ENCODE assay signal across 13 mouse cellular contexts in genomic region chr11:79527739-79528384, GRCm38 (mm10). TPM values are rescaled to one million over a fixed set of nuclear protein-coding genes. Genes with fewer than 3 reads are reported as not detected.
A peak's percentile ranks its signal among the peaks of the same experiment; 100 is the strongest.
DNase-seq lines count a peak whose midpoint lies in the region; ATAC-seq and TF ChIP-seq lines count a peak whose summit lies in the region.
"Had no signal": no experiment of that assay in that cellular context is flagged by ENCODE, and none has a peak within 500 bp of the region (broad histone marks: within the 10 kb centered on the region; RNA-seq: fewer than 3 reads in every experiment).

No protein-coding gene starts in this region.

- no peak overlapping the region for H3K9ac ChIP-seq in kidney, postnatal 0 days (ENCODE audit: low read depth, low read length)
- no peak overlapping the region for H3K9ac ChIP-seq in hindbrain, embryonic 12.5 days
- H3K9ac ChIP-seq: embryonic facial prominence, embryonic 15.5 days; midbrain, embryonic 12.5 days had no signal

- no peaks in the 10 kb centered on the region for H3K9me3 ChIP-seq in kidney, postnatal 0 days (replicated peaks; ENCODE audit: low read length)
- H3K9me3 ChIP-seq in hindbrain, embryonic 12.5 days (replicated peaks), result no peaks in the 10 kb centered on the region
- H3K9me3 ChIP-seq: embryonic facial prominence, embryonic 15.5 days; midbrain, embryonic 12.5 days had no signal

- H3K36me3 ChIP-seq in kidney, postnatal 0 days (ENCODE audit: insufficient read depth, low read length), result peaks cover 12% of the 10 kb centered on the region; the same call in 1 of the 2 replicates
- peaks cover 8% of the 10 kb centered on the region; the same call in 1 of the 2 replicates for H3K36me3 ChIP-seq in hindbrain, embryonic 12.5 days
- H3K36me3 ChIP-seq: embryonic facial prominence, embryonic 15.5 days had no signal

- DNase-seq in kidney, postnatal 0 days (ENCODE audit: low spot score), result no peak
- no peak for DNase-seq in kidney, postnatal 25 days
- DNase-seq in CD4-positive helper T cell, adult 2 months (ENCODE audit: low read depth, low spot score), result peak; percentile 55
- DNase-seq in c-Kit-positive CD71-negative TER-119-negative erythroid progenitor cells, embryonic 14.5 days (ENCODE audit: low read depth), result peak; percentile 43
- no peak for DNase-seq in urinary bladder, postnatal 14 days (ENCODE audit: low spot score)
- DNase-seq: retina, postnatal 1 day had no signal

- no peak for TF ChIP-seq CTCF in kidney, postnatal 0 days (IDR thresholded peaks at IDR 0.05; ENCODE audit: low read depth)

- no peak overlapping the region for H3K4me3 ChIP-seq in kidney, postnatal 0 days (replicated peaks; ENCODE audit: low read depth, low read length)
- no peak overlapping the region for H3K4me3 ChIP-seq in hindbrain, embryonic 12.5 days
- H3K4me3 ChIP-seq: embryonic facial prominence, embryonic 15.5 days; midbrain, embryonic 12.5 days had no signal

- WGBS in kidney, postnatal 0 days, result 88% methylated on average over 5 of the region's 5 CpGs
- 93% methylated on average over 5 of the region's 5 CpGs for WGBS in hindbrain, embryonic 12.5 days

- peak overlapping the region; percentile 60; the same call in 1 of the 2 replicates for H3K27ac ChIP-seq in kidney, postnatal 0 days
- H3K27ac ChIP-seq in hindbrain, embryonic 12.5 days, result no peak overlapping the region
- H3K27ac ChIP-seq: embryonic facial prominence, embryonic 15.5 days; hindbrain, postnatal 0 days; midbrain, embryonic 12.5 days had no signal

- no peaks in the 10 kb centered on the region for H3K27me3 ChIP-seq in kidney, postnatal 0 days (ENCODE audit: insufficient read depth, low read length)
- H3K27me3 ChIP-seq in hindbrain, embryonic 12.5 days, result no peaks in the 10 kb centered on the region
- H3K27me3 ChIP-seq: embryonic facial prominence, embryonic 15.5 days; midbrain, embryonic 12.5 days had no signal

- H3K4me2 ChIP-seq in kidney, postnatal 0 days (ENCODE audit: low read length), result no peak overlapping the region
- no peak overlapping the region for H3K4me2 ChIP-seq in hindbrain, embryonic 12.5 days (replicated peaks)
- H3K4me2 ChIP-seq: embryonic facial prominence, embryonic 15.5 days; midbrain, embryonic 12.5 days had no signal

- ATAC-seq in kidney, postnatal 0 days (replicated peaks; ENCODE audit: low FRiP score, low read depth), result no peak
- ATAC-seq in megakaryocyte progenitor cell, adult 5-6 weeks (replicated peaks; ENCODE audit: poor library complexity), result peak; percentile 70
- no peak for ATAC-seq in erythroid progenitor cell, adult 5-6 weeks (replicated peaks; ENCODE audit: low FRiP score, poor library complexity, severe bottlenecking)
- no peak for ATAC-seq in hindbrain, embryonic 12.5 days (ENCODE audit: low FRiP score)
- ATAC-seq: hindbrain, postnatal 0 days had no signal

- H3K4me1 ChIP-seq in kidney, postnatal 0 days (replicated peaks; ENCODE audit: insufficient read depth, low read length), result 0 out of 2 replicates have a peak, but pooled peaks cover 4% of the 10 kb centered on the region
- H3K4me1 ChIP-seq in hindbrain, embryonic 12.5 days, result no peaks in the 10 kb centered on the region
- H3K4me1 ChIP-seq: embryonic facial prominence, embryonic 15.5 days; midbrain, embryonic 12.5 days had no signal

RNA-seq across cellular contexts. Expression of gene Evi2, which starts 2.5 kb away (rescaled TPM):
- polyA plus RNA-seq in kidney, postnatal 0 days (2015; fragmentation: Nextera tagmentation; extraction: Ambion mirVana), result 0.12 and 0.18 TPM in 2 replicates
- 30.6 and 31.5 TPM in 2 replicates for total RNA-seq in megakaryocyte progenitor cell, adult 5-6 weeks (2015)
- 3.9 and 5.5 TPM in 2 replicates for total RNA-seq in megakaryocyte progenitor cell, adult 5-6 weeks (2017)
- 5.8 and 30.2 TPM in 2 replicates for total RNA-seq in erythroid progenitor cell, adult 5-6 weeks (2015; ENCODE audit: low replicate concordance)
- total RNA-seq in erythroid progenitor cell, adult 5-6 weeks (2017; ENCODE audit: low replicate concordance), result 1.3 and 4.7 TPM in 2 replicates
- 1.2 TPM in 2 replicates for polyA plus RNA-seq in hindbrain, embryonic 12.5 days (2016; fragmentation: Nextera tagmentation; extraction: Ambion mirVana)

RNA-seq across cellular contexts. Expression of gene Evi2a, which starts 2.5 kb away (rescaled TPM):
- polyA plus RNA-seq in kidney, postnatal 0 days (2015; fragmentation: Nextera tagmentation; extraction: Ambion mirVana), result 3.3 and 3.4 TPM in 2 replicates
- 19.5 and 20.0 TPM in 2 replicates for total RNA-seq in megakaryocyte progenitor cell, adult 5-6 weeks (2015)
- total RNA-seq in megakaryocyte progenitor cell, adult 5-6 weeks (2017), result 17.5 and 24.0 TPM in 2 replicates
- total RNA-seq in erythroid progenitor cell, adult 5-6 weeks (2015; ENCODE audit: low replicate concordance), result 10.8 and 34.8 TPM in 2 replicates
- 11.3 and 16.3 TPM in 2 replicates for total RNA-seq in erythroid progenitor cell, adult 5-6 weeks (2017; ENCODE audit: low replicate concordance)
- polyA plus RNA-seq in hindbrain, embryonic 12.5 days (2016; fragmentation: Nextera tagmentation; extraction: Ambion mirVana), result 3.1 and 4.6 TPM in 2 replicates

RNA-seq across cellular contexts. Expression of gene Evi2b, which starts 4.3 kb away (rescaled TPM):
- 0.78 and 0.82 TPM in 2 replicates for polyA plus RNA-seq in kidney, postnatal 0 days (2015; fragmentation: Nextera tagmentation; extraction: Ambion mirVana)
- 454 and 486 TPM in 2 replicates for total RNA-seq in megakaryocyte progenitor cell, adult 5-6 weeks (2015)
- total RNA-seq in megakaryocyte progenitor cell, adult 5-6 weeks (2017), result 75.7 and 78.7 TPM in 2 replicates
- 63.3 and 115 TPM in 2 replicates for total RNA-seq in erythroid progenitor cell, adult 5-6 weeks (2015; ENCODE audit: low replicate concordance)
- 12.8 and 18.7 TPM in 2 replicates for total RNA-seq in erythroid progenitor cell, adult 5-6 weeks (2017; ENCODE audit: low replicate concordance)
- 0.18 and 0.63 TPM in 2 replicates for polyA plus RNA-seq in hindbrain, embryonic 12.5 days (2016; fragmentation: Nextera tagmentation; extraction: Ambion mirVana)
- total RNA-seq: hindbrain, postnatal 0 days had no signal

RNA-seq across cellular contexts. Expression of gene Omg, which starts 24.0 kb away (rescaled TPM):
- 0.17 and 0.26 TPM in 2 replicates for polyA plus RNA-seq in kidney, postnatal 0 days (2015; fragmentation: Nextera tagmentation; extraction: Ambion mirVana)
- 0.67 and 0.98 TPM in 2 replicates for total RNA-seq in megakaryocyte progenitor cell, adult 5-6 weeks (2015)
- 0.14 and 0.33 TPM in 2 replicates for total RNA-seq in megakaryocyte progenitor cell, adult 5-6 weeks (2017)
- total RNA-seq in erythroid progenitor cell, adult 5-6 weeks (2015; ENCODE audit: low replicate concordance), result not detected in 2 replicates
- total RNA-seq in erythroid progenitor cell, adult 5-6 weeks (2017; ENCODE audit: low replicate concordance), result not detected in 2 replicates
- 1.1 and 1.4 TPM in 2 replicates for polyA plus RNA-seq in hindbrain, embryonic 12.5 days (2016; fragmentation: Nextera tagmentation; extraction: Ambion mirVana)
- total RNA-seq: gastrocnemius, postnatal 14 days had no signal

Comparison
In these comparisons a context has a peak if more than half of its experiments do, and no peak if none do; other contexts are left out.
1. DNase-seq: peak in CD4-positive helper T cell, adult 2 months (single experiment) and c-Kit-positive CD71-negative TER-119-negative erythroid progenitor cells, embryonic 14.5 days (single experiment); none in kidney, postnatal 0 days (single experiment), kidney, postnatal 25 days (0 of 2) and urinary bladder, postnatal 14 days (single experiment).